Comparison of ENCODE assay signal across 8 mouse cellular contexts in genomic region chr5:139149681-139150602, GRCm38 (mm10). TPM values are rescaled to one million over a fixed set of nuclear protein-coding genes. Genes with fewer than 3 reads are reported as not detected.
DNase-seq lines count a peak whose midpoint lies in the region; ATAC-seq lines count a peak whose summit lies in the region.

Prkar1b (minus strand) TSS chr5:139150001.
Dnaaf5 (plus strand) TSS chr5:139150223.

- peak within 1 kb of the TSS; percentile 71 for H3K9ac ChIP-seq in intestine, embryonic 14.5 days (ENCODE audit: low read length)

- under 1% methylated on average over 87 of the region's 87 CpGs for WGBS in intestine, embryonic 14.5 days

- H3K36me3 ChIP-seq in intestine, embryonic 14.5 days (ENCODE audit: control insufficient read depth, insufficient read depth, low read length) = peaks cover 30% of the 10 kb centered on the region

- ATAC-seq in intestine, embryonic 14.5 days (replicated peaks; ENCODE audit: low FRiP score, low TSS enrichment, low read depth) = peak; percentile 96

- no peaks in the 10 kb centered on the region for H3K27me3 ChIP-seq in intestine, embryonic 14.5 days (replicated peaks; ENCODE audit: control insufficient read depth, insufficient read depth, low read length)

- peak within 1 kb of the TSS; percentile 85 for H3K4me2 ChIP-seq in intestine, embryonic 14.5 days (ENCODE audit: low read length)

- peak; percentile 92 to 94 for DNase-seq in adrenal gland, adult 18-20 months (ENCODE audit: low spot score in 2 of 2)
- DNase-seq in embryo, embryonic 11 days = peak; percentile 100
- peak; percentile 98 for DNase-seq in gastrocnemius, postnatal 25 days
- DNase-seq in intestine, embryonic 14.5 days (ENCODE audit: low spot score) = peak; percentile 100
- peak; percentile 97 for DNase-seq in left cerebral cortex, postnatal 14 days (ENCODE audit: low spot score in 2 of 2)
- DNase-seq in mesoderm, embryonic 11.5 days (ENCODE audit: low read depth, low spot score) = peak; percentile 99
- DNase-seq in right cerebral cortex, postnatal 36 days (ENCODE audit: low spot score in 2 of 2) = peak; percentile 95 to 96
- peak; percentile 100 for DNase-seq in yolk sac, embryonic 10.5 days (ENCODE audit: low spot score)

- peaks cover 11% of the 10 kb centered on the region for H3K4me1 ChIP-seq in intestine, embryonic 14.5 days (replicated peaks; ENCODE audit: control insufficient read depth, insufficient read depth, low read length)

- intact Hi-C loops in left cerebral cortex, postnatal 14 days (cut with DNase I) = no loop called here

- no peaks in the 10 kb centered on the region for H3K9me3 ChIP-seq in intestine, embryonic 14.5 days (ENCODE audit: control insufficient read depth, low read length)

- H3K4me3 ChIP-seq in intestine, embryonic 14.5 days (ENCODE audit: low read depth, low read length) = peak within 1 kb of the TSS; percentile 84

- H3K27ac ChIP-seq in intestine, embryonic 14.5 days (ENCODE audit: low read depth) = peak within 1 kb of the TSS; percentile 47; the same call in 1 of the 2 replicates

RNA-seq across cellular contexts. Expression of gene Prkar1b, which starts in this region (rescaled TPM):
- total RNA-seq in adrenal gland, adult 18-20 months (2021) = 10 to 100 TPM; 44.4 to 67.4 TPM
- total RNA-seq in gastrocnemius, postnatal 25 days (2021) = 1 to 10 TPM in 1 of 2 experiments, under 1 TPM in 1; 0.91 to 1.3 TPM
- polyA plus RNA-seq in intestine, embryonic 14.5 days (2014; fragmentation: Nextera tagmentation; extraction: Ambion mirVana) = 25.6 and 26.7 TPM in 2 replicates
- total RNA-seq in left cerebral cortex, postnatal 14 days (2021) = 100 to 1,000 TPM; 571 to 599 TPM

RNA-seq across cellular contexts. Expression of gene Dnaaf5, which starts in this region (rescaled TPM):
- 10 to 100 TPM; 17.1 to 19.4 TPM for total RNA-seq in adrenal gland, adult 18-20 months (2021)
- 10 to 100 TPM; 11.9 to 12.1 TPM for total RNA-seq in gastrocnemius, postnatal 25 days (2021)
- 7.4 and 7.9 TPM in 2 replicates for polyA plus RNA-seq in intestine, embryonic 14.5 days (2014; fragmentation: Nextera tagmentation; extraction: Ambion mirVana)
- total RNA-seq in left cerebral cortex, postnatal 14 days (2021) = 1 to 10 TPM; 6.9 to 7.8 TPM

Comparison
In these comparisons a context has a peak if more than half of its experiments do, and no peak if none do; other contexts are left out.
1. Peak in every context shown above with its lines: DNase-seq, ATAC-seq, H3K4me3 ChIP-seq and H3K27ac ChIP-seq.
2. RNA of gene Prkar1b (total RNA-seq): 571 to 599 TPM in left cerebral cortex, postnatal 14 days and 44.4 to 67.4 TPM in adrenal gland, adult 18-20 months; 0.91 to 1.3 TPM in gastrocnemius, postnatal 25 days; every median in the first group is over 10 times any median in the second.
3. RNA of gene Prkar1b (total RNA-seq): 571 to 599 TPM in left cerebral cortex, postnatal 14 days; 44.4 to 67.4 TPM in adrenal gland, adult 18-20 months; every median in the first group is over 4 times any median in the second.